Comparison of ENCODE assay signal across 26 mouse cellular contexts in genomic region chr16:63782101-63782500, GRCm38 (mm10).
A peak's percentile ranks its signal among the peaks of the same experiment; 100 is the strongest.
DNase-seq lines count a peak whose midpoint lies in the region; ATAC-seq and TF ChIP-seq lines count a peak whose summit lies in the region.
"Had no signal": no experiment of that assay in that cellular context is flagged by ENCODE, and none has a peak within 500 bp of the region (broad histone marks: within the 10 kb centered on the region; RNA-seq: fewer than 3 reads in every experiment).

No protein-coding gene starts in this region.

- H3K9me3 ChIP-seq in forebrain, embryonic 14.5 days (replicated peaks; ENCODE audit: control insufficient read depth, low read length): no peaks in the 10 kb centered on the region
- no peaks in the 10 kb centered on the region for H3K9me3 ChIP-seq in forebrain, embryonic 12.5 days
- H3K9me3 ChIP-seq in forebrain, embryonic 16.5 days (ENCODE audit: control insufficient read depth, low read length): no peaks in the 10 kb centered on the region
- no peaks in the 10 kb centered on the region for H3K9me3 ChIP-seq in forebrain, embryonic 13.5 days (replicated peaks)
- H3K9me3 ChIP-seq: embryonic facial prominence, embryonic 13.5 days; embryonic facial prominence, embryonic 15.5 days had no signal

- peak; percentile 34; the same call in 1 of the 2 replicates for ATAC-seq in forebrain, embryonic 14.5 days
- ATAC-seq in forebrain, embryonic 12.5 days (ENCODE audit: low FRiP score): no peak
- peak; percentile 63 for ATAC-seq in forebrain, embryonic 16.5 days
- no peak for ATAC-seq in forebrain, embryonic 13.5 days
- ATAC-seq in frontal cortex, adult (ENCODE audit: low TSS enrichment): peak; percentile 34; the same call in 1 of the 2 replicates
- ATAC-seq: activated CD4-positive, CD25-positive, alpha-beta regulatory T cell, adult 4 months; CD4-positive, CD25-positive, alpha-beta regulatory T cell, adult 4 months; Patski had no signal

- H3K4me2 ChIP-seq in forebrain, embryonic 14.5 days (ENCODE audit: low read length): no peak overlapping the region
- H3K4me2 ChIP-seq in forebrain, embryonic 12.5 days: no peak overlapping the region
- H3K4me2 ChIP-seq in forebrain, embryonic 16.5 days (ENCODE audit: low read length): no peak overlapping the region
- H3K4me2 ChIP-seq in forebrain, embryonic 13.5 days: no peak overlapping the region
- H3K4me2 ChIP-seq: embryonic facial prominence, embryonic 13.5 days; embryonic facial prominence, embryonic 15.5 days had no signal

- H3K36me3 ChIP-seq in forebrain, embryonic 14.5 days (ENCODE audit: control insufficient read depth, insufficient read depth, low read length): no peaks in the 10 kb centered on the region
- H3K36me3 ChIP-seq in forebrain, embryonic 12.5 days (replicated peaks): no peaks in the 10 kb centered on the region
- H3K36me3 ChIP-seq in forebrain, embryonic 16.5 days (ENCODE audit: control insufficient read depth, insufficient read depth): no peaks in the 10 kb centered on the region
- H3K36me3 ChIP-seq in forebrain, embryonic 13.5 days (ENCODE audit: poor library complexity, severe bottlenecking): no peaks in the 10 kb centered on the region
- H3K36me3 ChIP-seq: embryonic facial prominence, embryonic 13.5 days; embryonic facial prominence, embryonic 15.5 days; G1E had no signal

- peaks cover 6% of the 10 kb centered on the region; the same call in 1 of the 2 replicates for H3K4me1 ChIP-seq in forebrain, embryonic 14.5 days (ENCODE audit: control insufficient read depth, insufficient read depth, low read length)
- no peaks in the 10 kb centered on the region for H3K4me1 ChIP-seq in forebrain, embryonic 12.5 days
- H3K4me1 ChIP-seq in forebrain, embryonic 16.5 days (replicated peaks; ENCODE audit: control insufficient read depth, insufficient read depth, low read length): peaks cover 12% of the 10 kb centered on the region
- peaks cover 9% of the 10 kb centered on the region; the same call in 1 of the 2 replicates for H3K4me1 ChIP-seq in forebrain, embryonic 13.5 days
- H3K4me1 ChIP-seq: embryonic facial prominence, embryonic 13.5 days; embryonic facial prominence, embryonic 15.5 days had no signal

- no peak overlapping the region for H3K4me3 ChIP-seq in forebrain, embryonic 14.5 days (ENCODE audit: low read depth, low read length)
- H3K4me3 ChIP-seq in forebrain, embryonic 12.5 days (replicated peaks): no peak overlapping the region
- H3K4me3 ChIP-seq in forebrain, embryonic 16.5 days (replicated peaks; ENCODE audit: low read length): no peak overlapping the region
- H3K4me3 ChIP-seq in forebrain, embryonic 13.5 days: no peak overlapping the region
- H3K4me3 ChIP-seq: embryonic facial prominence, embryonic 13.5 days; embryonic facial prominence, embryonic 15.5 days; erythroblast, embryonic 14.5 days had no signal

- no peak for TF ChIP-seq CTCF in brain, embryonic 14.5 days (IDR thresholded peaks at IDR 0.05; ENCODE audit: borderline replicate concordance, extremely low read depth, insufficient read depth, insufficient read length)

- no peak for TF ChIP-seq POLR2A in brain, embryonic 14.5 days (IDR thresholded peaks at IDR 0.05; ENCODE audit: borderline replicate concordance, extremely low read depth, insufficient read depth, insufficient read length, poor library complexity, severe bottlenecking)

- WGBS in forebrain, embryonic 14.5 days: 64% methylated on average over 1 of the region's 1 CpGs
- 72% methylated on average over 1 of the region's 1 CpGs for WGBS in forebrain, embryonic 12.5 days
- 36% methylated on average over 1 of the region's 1 CpGs for WGBS in forebrain, embryonic 16.5 days
- WGBS in forebrain, embryonic 13.5 days: 74% methylated on average over 1 of the region's 1 CpGs

- H3K27me3 ChIP-seq in forebrain, embryonic 14.5 days (replicated peaks; ENCODE audit: control insufficient read depth, insufficient read depth, low read length): no peaks in the 10 kb centered on the region
- H3K27me3 ChIP-seq in forebrain, embryonic 12.5 days: no peaks in the 10 kb centered on the region
- H3K27me3 ChIP-seq in forebrain, embryonic 16.5 days (replicated peaks; ENCODE audit: control insufficient read depth, insufficient read depth, low read length): no peaks in the 10 kb centered on the region
- H3K27me3 ChIP-seq in forebrain, embryonic 13.5 days: no peaks in the 10 kb centered on the region
- H3K27me3 ChIP-seq: CH12.LX; embryonic facial prominence, embryonic 13.5 days; embryonic facial prominence, embryonic 15.5 days had no signal

- no peak overlapping the region for H3K27ac ChIP-seq in forebrain, embryonic 14.5 days (ENCODE audit: low read depth, low read length)
- H3K27ac ChIP-seq in forebrain, embryonic 12.5 days: no peak overlapping the region
- H3K27ac ChIP-seq in forebrain, embryonic 16.5 days (ENCODE audit: low read length): peak overlapping the region; percentile 28; the same call in 1 of the 2 replicates
- H3K27ac ChIP-seq in forebrain, embryonic 13.5 days: no peak overlapping the region
- H3K27ac ChIP-seq: embryonic facial prominence, embryonic 13.5 days; embryonic facial prominence, embryonic 15.5 days had no signal

- no peak overlapping the region for H3K9ac ChIP-seq in forebrain, embryonic 14.5 days (ENCODE audit: low read length)
- no peak overlapping the region for H3K9ac ChIP-seq in forebrain, embryonic 12.5 days
- no peak overlapping the region for H3K9ac ChIP-seq in forebrain, embryonic 16.5 days (replicated peaks; ENCODE audit: low read depth, low read length)
- no peak overlapping the region for H3K9ac ChIP-seq in forebrain, embryonic 13.5 days
- H3K9ac ChIP-seq: embryonic facial prominence, embryonic 13.5 days; embryonic facial prominence, embryonic 15.5 days had no signal

- peak; percentile 52 for DNase-seq in forebrain, embryonic 14.5 days (ENCODE audit: low spot score)
- no peak for DNase-seq in frontal cortex, postnatal 14 days (ENCODE audit: low spot score in 2 of 2)
- DNase-seq in brain, embryonic 14.5 days (ENCODE audit: low read depth): peak; percentile 66
- DNase-seq: adrenal gland, adult 8-10 months; adrenal gland, postnatal 14 days; adrenal gland, postnatal 36 days; B cell, adult 2 months; cerebellum, adult 11 months; cerebellum, adult 18-20 months; cerebellum, adult 8-10 months; cerebellum, adult 9-11 months; cerebellum, postnatal 14 days; cerebellum, postnatal 36 days; embryo, embryonic 11 days had no signal

Comparison
In these comparisons a context has a peak if more than half of its experiments do, and no peak if none do; other contexts are left out.
1. ATAC-seq: peak in forebrain, embryonic 14.5 days (single experiment), forebrain, embryonic 16.5 days (single experiment) and frontal cortex, adult (single experiment); none in forebrain, embryonic 12.5 days (single experiment) and forebrain, embryonic 13.5 days (single experiment).
2. DNase-seq: peak in forebrain, embryonic 14.5 days (single experiment) and brain, embryonic 14.5 days (single experiment); none in frontal cortex, postnatal 14 days (0 of 2).